Mouse (Mus musculus): ENCODE data around the gene Plekhg4. TPM values are rescaled to one million over a fixed set of nuclear protein-coding genes. Genes with fewer than 3 reads are reported as not detected.

Gene Plekhg4
- polyA plus RNA-seq, 1 experiment from 2014 or later = 0.23 TPM

GRCm38 (mm10) chr8:105345061-105345975 is 27.8 kb upstream of the Plekhg4 start:
- ATAC-seq (ENCODE audit: insufficient number of reproducible peaks, insufficient read depth, low FRiP score, low read depth) = no peak
- H3K4me3 ChIP-seq (ENCODE audit: control insufficient read depth in 1 of 2, insufficient read depth in 1 of 2, low read depth in 1 of 2, low read length in 2 of 2) = no peak overlapping the region
- H3K4me1 ChIP-seq (ENCODE audit: control insufficient read depth in 2 of 2, insufficient read depth in 2 of 2, low read length in 2 of 2) = peaks cover 37 to 54% of the 10 kb centered on the region in 2 experiments
- no peaks in the 10 kb centered on the region for H3K27me3 ChIP-seq (ENCODE audit: control insufficient read depth, insufficient read depth, low read length)
- 0 out of 2 replicates have a peak, but pooled peaks cover 5% of the 10 kb centered on the region for H3K36me3 ChIP-seq (ENCODE audit: control insufficient read depth, insufficient read depth, low read length)
- no peaks in the 10 kb centered on the region for H3K9me3 ChIP-seq (ENCODE audit: control insufficient read depth, low read length)
- WGBS = 36% methylated on average over 7 of the region's 7 CpGs
- peak overlapping the region; percentile 32; the same call in 1 of the 2 replicates for H3K9ac ChIP-seq (ENCODE audit: low read length)
- H3K27ac ChIP-seq (replicated peaks in 1 of 2; ENCODE audit: control insufficient read depth in 1 of 2, insufficient read depth in 1 of 2, low read depth in 2 of 2, low read length in 2 of 2) = peak overlapping the region; percentile 35 to 92; a peak in 3 of 4 replicates
- peak overlapping the region; percentile 97 for H3K4me2 ChIP-seq (ENCODE audit: low read length)

- peak overlapping the region; percentile 97 for H3K4me2 ChIP-seq (ENCODE audit: low read length)
- 2% methylated on average over 30 of the region's 34 CpGs for WGBS
- H3K9ac ChIP-seq (ENCODE audit: low read length) = peak overlapping the region; percentile 78
- 0 out of 2 replicates have a peak, but pooled peaks cover 5% of the 10 kb centered on the region for H3K36me3 ChIP-seq (ENCODE audit: control insufficient read depth, insufficient read depth, low read length)
- peaks cover 31 to 45% of the 10 kb centered on the region in 2 experiments for H3K4me1 ChIP-seq (ENCODE audit: control insufficient read depth in 2 of 2, insufficient read depth in 2 of 2, low read length in 2 of 2)
- H3K4me3 ChIP-seq (ENCODE audit: control insufficient read depth in 1 of 2, insufficient read depth in 1 of 2, low read depth in 1 of 2, low read length in 2 of 2) = peak overlapping the region; percentile 64 to 77
- no peaks in the 10 kb centered on the region for H3K9me3 ChIP-seq (ENCODE audit: control insufficient read depth, low read length)
- H3K27me3 ChIP-seq (ENCODE audit: control insufficient read depth, insufficient read depth, low read length) = 0 out of 2 replicates have a peak, but pooled peaks cover 5% of the 10 kb centered on the region
- peak; percentile 51 for ATAC-seq (ENCODE audit: insufficient number of reproducible peaks, insufficient read depth, low FRiP score, low read depth)
- H3K27ac ChIP-seq (replicated peaks in 1 of 2; ENCODE audit: control insufficient read depth in 1 of 2, insufficient read depth in 1 of 2, low read depth in 2 of 2, low read length in 2 of 2) = peak overlapping the region; percentile 78 to 92
Measured at GRCm38 (mm10) chr8:105346611-105347427, 26.3 kb upstream of the Plekhg4 start.

- peak; percentile 87 for ATAC-seq (ENCODE audit: insufficient number of reproducible peaks, insufficient read depth, low FRiP score, low read depth)
- H3K27me3 ChIP-seq (ENCODE audit: control insufficient read depth, insufficient read depth, low read length) = 0 out of 2 replicates have a peak, but pooled peaks cover 5% of the 10 kb centered on the region
- 0 out of 2 replicates have a peak, but pooled peaks cover 5% of the 10 kb centered on the region for H3K36me3 ChIP-seq (ENCODE audit: control insufficient read depth, insufficient read depth, low read length)
- WGBS = under 1% methylated on average over 52 of the region's 53 CpGs
- peak within 1 kb of the TSS; percentile 78 for H3K9ac ChIP-seq (ENCODE audit: low read length)
- peak within 1 kb of the TSS; percentile 64 to 77 for H3K4me3 ChIP-seq (ENCODE audit: control insufficient read depth in 1 of 2, insufficient read depth in 1 of 2, low read depth in 1 of 2, low read length in 2 of 2)
- H3K4me1 ChIP-seq (ENCODE audit: control insufficient read depth in 2 of 2, insufficient read depth in 2 of 2, low read length in 2 of 2) = peaks cover 31 to 45% of the 10 kb centered on the region in 2 experiments
- H3K9me3 ChIP-seq (ENCODE audit: control insufficient read depth, low read length) = no peaks in the 10 kb centered on the region
- peak within 1 kb of the TSS; percentile 78 to 92 for H3K27ac ChIP-seq (replicated peaks in 1 of 2; ENCODE audit: control insufficient read depth in 1 of 2, insufficient read depth in 1 of 2, low read depth in 2 of 2, low read length in 2 of 2)
- H3K4me2 ChIP-seq (ENCODE audit: low read length) = peak within 1 kb of the TSS; percentile 97
Measured at GRCm38 (mm10) chr8:105347428-105348221, 25.4 kb upstream of the Plekhg4 start, which contains the start of gene Fhod1. TSS of gene Fhod1 (minus strand) at chr8:105347953.

- H3K4me1 ChIP-seq (ENCODE audit: control insufficient read depth in 2 of 2, insufficient read depth in 2 of 2, low read length in 2 of 2) = peaks cover 31 to 42% of the 10 kb centered on the region in 2 experiments
- H3K9ac ChIP-seq (ENCODE audit: low read length) = peak within 1 kb of the TSS; percentile 78
- WGBS = under 1% methylated on average over 34 of the region's 34 CpGs
- H3K27ac ChIP-seq (replicated peaks in 1 of 2; ENCODE audit: control insufficient read depth in 1 of 2, insufficient read depth in 1 of 2, low read depth in 2 of 2, low read length in 2 of 2) = peak within 1 kb of the TSS; percentile 78 to 92
- H3K9me3 ChIP-seq (ENCODE audit: control insufficient read depth, low read length) = no peaks in the 10 kb centered on the region
- 0 out of 2 replicates have a peak, but pooled peaks cover 5% of the 10 kb centered on the region for H3K27me3 ChIP-seq (ENCODE audit: control insufficient read depth, insufficient read depth, low read length)
- peak within 1 kb of the TSS; percentile 64 to 77 for H3K4me3 ChIP-seq (ENCODE audit: control insufficient read depth in 1 of 2, insufficient read depth in 1 of 2, low read depth in 1 of 2, low read length in 2 of 2)
- no peak for ATAC-seq (ENCODE audit: insufficient number of reproducible peaks, insufficient read depth, low FRiP score, low read depth)
- H3K36me3 ChIP-seq (ENCODE audit: control insufficient read depth, insufficient read depth, low read length) = no peaks in the 10 kb centered on the region
- H3K4me2 ChIP-seq (ENCODE audit: low read length) = peak within 1 kb of the TSS; percentile 97
Measured at GRCm38 (mm10) chr8:105348450-105349095, 24.5 kb upstream of the Plekhg4 start, which contains the start of gene Slc9a5. TSS of gene Slc9a5 (plus strand) at chr8:105348843.

GRCm38 (mm10) chr8:105349096-105349771 is 23.8 kb upstream of the Plekhg4 start:
- no peak for ATAC-seq (ENCODE audit: insufficient number of reproducible peaks, insufficient read depth, low FRiP score, low read depth)
- H3K27ac ChIP-seq (replicated peaks in 1 of 2; ENCODE audit: control insufficient read depth in 1 of 2, insufficient read depth in 1 of 2, low read depth in 2 of 2, low read length in 2 of 2) = no peak overlapping the region
- H3K4me1 ChIP-seq (ENCODE audit: control insufficient read depth in 2 of 2, insufficient read depth in 2 of 2, low read length in 2 of 2) = peaks cover 30 to 40% of the 10 kb centered on the region in 2 experiments
- 0 out of 2 replicates have a peak, but pooled peaks cover 5% of the 10 kb centered on the region for H3K27me3 ChIP-seq (ENCODE audit: control insufficient read depth, insufficient read depth, low read length)
- H3K9me3 ChIP-seq (ENCODE audit: control insufficient read depth, low read length) = no peaks in the 10 kb centered on the region
- H3K4me3 ChIP-seq (ENCODE audit: control insufficient read depth in 1 of 2, insufficient read depth in 1 of 2, low read depth in 1 of 2, low read length in 2 of 2) = peak overlapping the region; percentile 64 to 77
- H3K4me2 ChIP-seq (ENCODE audit: low read length) = peak overlapping the region; percentile 97
- no peaks in the 10 kb centered on the region for H3K36me3 ChIP-seq (ENCODE audit: control insufficient read depth, insufficient read depth, low read length)
- WGBS = 1% methylated on average over 16 of the region's 48 CpGs
- H3K9ac ChIP-seq (ENCODE audit: low read length) = peak overlapping the region; percentile 78

- ATAC-seq (ENCODE audit: insufficient number of reproducible peaks, insufficient read depth, low FRiP score, low read depth) = no peak
- H3K9ac ChIP-seq (ENCODE audit: low read length) = no peak overlapping the region
Measured at GRCm38 (mm10) chr8:105350186-105350585, 22.9 kb upstream of the Plekhg4 start.

More at GRCm38 (mm10) chr8:105350186-105350585, 22.9 kb upstream of the Plekhg4 start:
- H3K4me3 ChIP-seq (ENCODE audit: control insufficient read depth in 1 of 2, insufficient read depth in 1 of 2, low read depth in 1 of 2, low read length in 2 of 2) = peak overlapping the region in 1 of 2 experiments; percentile 77; a peak in 1 of 4 replicates
- 0 out of 2 replicates have a peak, but pooled peaks cover 5% of the 10 kb centered on the region for H3K27me3 ChIP-seq (ENCODE audit: control insufficient read depth, insufficient read depth, low read length)
- no peaks in the 10 kb centered on the region for H3K36me3 ChIP-seq (ENCODE audit: control insufficient read depth, insufficient read depth, low read length)
- WGBS = 22% methylated on average over 7 of the region's 7 CpGs
- H3K4me2 ChIP-seq (ENCODE audit: low read length) = peak overlapping the region; percentile 97
- H3K4me1 ChIP-seq (ENCODE audit: control insufficient read depth in 2 of 2, insufficient read depth in 2 of 2, low read length in 2 of 2) = peaks cover 28 to 30% of the 10 kb centered on the region in 2 experiments
- no peaks in the 10 kb centered on the region for H3K9me3 ChIP-seq (ENCODE audit: control insufficient read depth, low read length)
- no peak overlapping the region for H3K27ac ChIP-seq (replicated peaks in 1 of 2; ENCODE audit: control insufficient read depth in 1 of 2, insufficient read depth in 1 of 2, low read depth in 2 of 2, low read length in 2 of 2)

All from heart, embryonic 14.5 days (tissue).